Mouse (Mus musculus) ovary, adult 18-20 months (tissue): ENCODE measurements at regions not wholly inside any gene's neighbourhood (a gene's known extent, or its start where the extent isn't known, plus 50 kb on each side); places are given as distances from the start of the nearest gene placed in this dataset.

Source experiments
- DNase-seq: peaks from one replicate; pipeline ENCODE4 v3.0.0; 2022; ENCODE audit warnings: low spot score, mixed read lengths

DNA sequence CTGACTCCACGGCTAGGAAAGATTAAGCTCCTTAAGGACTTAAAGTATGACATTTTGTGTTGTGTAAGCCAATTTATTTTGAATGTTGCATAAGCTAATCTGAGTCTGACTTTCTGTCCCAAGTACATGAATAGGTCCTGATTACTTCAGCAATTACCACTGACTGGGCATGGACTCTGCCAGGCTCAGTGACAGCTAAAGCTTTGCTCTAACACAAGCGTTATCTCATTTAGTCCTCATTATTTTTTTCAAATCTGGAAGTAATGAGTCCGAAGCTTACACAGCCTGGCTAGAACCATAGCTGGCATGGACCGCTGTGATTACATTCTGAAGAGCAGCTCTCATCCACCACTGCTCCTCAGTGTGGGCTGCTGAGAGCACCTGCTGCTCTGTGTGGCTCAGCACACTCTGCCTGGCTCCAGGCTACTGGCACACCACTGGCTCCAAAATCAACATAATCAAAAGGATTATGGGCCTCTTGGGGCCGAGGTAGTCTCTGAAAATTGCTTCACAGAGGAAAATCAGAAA, 753.0 kb upstream of the Jmjd1c start:
- no peak for DNase-seq

DNA sequence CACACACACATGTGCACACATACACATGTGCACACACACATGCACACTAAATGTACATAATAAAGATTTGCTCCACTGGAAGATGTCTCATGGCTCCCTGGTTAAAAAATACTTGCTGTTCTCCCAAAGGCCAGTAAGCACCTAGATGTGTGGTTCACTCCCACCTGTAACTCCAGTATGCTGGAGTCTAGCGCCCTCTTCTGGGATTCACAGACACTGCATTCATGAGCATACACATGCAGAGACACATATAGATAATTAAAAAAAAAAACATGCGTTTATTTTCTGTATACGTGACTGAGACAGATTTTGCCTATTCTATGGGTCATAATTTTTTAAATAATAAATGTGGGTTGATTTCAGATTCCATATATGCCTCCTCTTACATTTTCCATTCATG, 747.5 kb upstream of the Jmjd1c start:
- no peak for DNase-seq

DNA sequence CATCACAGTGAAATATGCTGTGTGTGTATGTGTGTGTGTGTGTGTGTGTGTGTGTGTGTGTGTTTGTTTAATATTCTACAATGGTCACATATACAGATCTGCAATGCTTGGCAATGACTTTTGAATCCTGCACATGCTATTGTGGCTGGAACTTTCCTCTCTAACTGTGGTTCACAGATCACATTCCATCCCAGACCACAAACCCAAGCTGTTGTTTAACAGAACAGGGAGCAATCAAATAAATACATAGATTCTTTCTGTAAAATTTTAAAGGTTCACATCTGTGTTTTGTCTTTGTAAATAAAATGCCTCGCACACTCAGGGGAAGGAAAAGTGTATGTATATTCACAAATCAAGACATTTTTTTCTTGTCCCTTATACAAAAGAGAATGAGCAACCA, 744.9 kb upstream of the Jmjd1c start:
- no peak for DNase-seq

DNA sequence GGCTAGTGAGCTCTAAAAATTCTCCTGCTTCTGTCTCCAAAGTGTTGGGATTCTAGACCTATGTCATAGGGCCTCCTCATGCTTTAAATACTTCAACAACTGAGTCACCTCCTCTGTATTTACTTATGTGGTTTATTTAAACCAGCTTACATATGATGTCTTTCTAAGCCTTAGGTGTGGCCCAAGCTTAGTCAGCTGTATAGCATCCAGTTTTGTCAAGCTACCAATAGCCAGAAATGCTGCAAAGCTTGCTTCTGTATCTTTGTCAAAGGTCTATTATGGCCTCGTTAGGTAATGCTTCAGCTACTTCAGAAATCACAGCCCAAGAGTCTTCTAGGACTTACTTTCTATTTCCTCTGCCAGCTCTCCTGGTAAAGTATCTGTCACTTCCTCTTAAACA, 741.9 kb upstream of the Jmjd1c start:
- DNase-seq, result no peak

DNA sequence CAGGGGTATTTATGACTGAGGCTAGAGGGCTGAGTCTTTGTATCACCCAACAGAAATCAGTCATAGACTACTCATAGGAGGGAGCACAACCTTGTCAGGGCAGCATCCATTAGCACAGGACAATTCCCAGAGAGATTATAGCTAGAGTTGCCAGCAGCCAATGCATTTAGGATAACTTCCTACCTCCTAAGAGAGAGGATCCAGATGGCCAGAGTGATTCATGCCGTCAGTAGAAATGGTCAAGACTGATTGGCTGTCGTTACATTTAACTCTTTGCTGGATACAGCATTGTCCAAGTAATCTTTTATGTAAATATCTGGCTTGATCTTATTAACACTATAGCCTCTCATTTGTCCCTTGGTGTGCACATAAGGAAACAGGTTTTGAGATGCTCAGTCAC, 740.9 kb upstream of the Jmjd1c start:
- no peak for DNase-seq

DNA sequence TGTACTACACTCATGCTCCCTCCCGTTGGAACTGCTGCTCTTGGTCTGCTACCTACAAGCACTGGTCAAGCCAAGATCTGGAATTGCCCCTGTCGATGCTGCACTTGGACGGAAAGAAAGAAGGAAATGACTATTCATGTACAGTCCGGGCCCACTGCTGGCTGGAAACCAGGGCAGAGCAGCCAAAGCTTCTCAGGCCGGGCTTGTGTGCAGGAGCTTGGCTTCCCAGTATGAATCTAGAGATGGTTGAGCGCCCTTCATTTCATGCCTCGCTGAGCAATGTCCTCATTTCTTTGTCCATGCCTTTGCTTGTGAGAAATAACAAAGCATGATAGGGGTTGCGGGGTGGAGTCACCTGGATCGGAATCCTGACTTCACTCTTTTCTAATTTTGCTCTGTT, 738.2 kb upstream of the Jmjd1c start:
- DNase-seq, result peak; percentile 4

DNA sequence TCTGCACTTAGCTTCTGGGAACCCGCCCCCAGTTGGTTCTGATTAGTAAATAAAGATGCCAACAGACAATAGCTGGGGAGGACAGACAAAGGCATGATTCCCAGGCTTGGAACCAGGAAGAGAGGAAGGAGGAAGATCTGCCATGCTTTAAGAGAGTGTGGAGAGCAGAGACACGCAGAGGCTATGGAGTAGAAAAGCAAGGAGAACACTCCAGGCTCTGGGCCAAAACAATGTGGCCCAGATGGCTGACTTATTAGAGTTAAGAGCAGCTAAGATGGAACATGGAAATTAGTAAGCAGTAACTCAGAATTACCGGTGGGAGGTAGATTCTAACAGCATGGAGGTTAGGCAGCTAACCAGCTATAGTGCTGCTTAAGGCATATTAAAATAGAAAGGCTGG, 725.8 kb upstream of the Jmjd1c start:
- DNase-seq, result no peak

DNA sequence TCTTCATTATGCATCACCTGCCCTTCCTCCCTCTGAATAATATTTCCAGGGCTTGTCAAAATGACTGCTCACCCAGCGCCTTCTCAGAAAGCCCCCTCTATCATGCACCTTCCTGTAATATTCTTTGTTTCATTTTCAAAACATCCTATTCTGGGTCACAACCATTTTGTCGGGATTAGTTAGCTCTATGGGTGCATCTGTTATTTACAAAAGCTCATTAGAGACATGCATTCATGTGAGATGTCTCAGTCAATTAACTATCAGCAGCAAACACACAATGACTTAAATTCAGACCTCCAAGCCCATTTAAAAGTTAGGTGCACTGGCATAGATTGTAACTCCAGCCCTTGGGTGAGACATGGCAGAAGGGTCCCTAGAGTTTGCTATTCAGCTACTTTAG, 724.2 kb upstream of the Jmjd1c start:
- DNase-seq, result no peak
